In genomic region chr17:23770896-23771283, GRCm38 (mm10) we compare ENCODE assay signal across 8 mouse cellular contexts. TPM values are rescaled to one million over a fixed set of nuclear protein-coding genes. Genes with fewer than 3 reads are reported as not detected.
A peak's percentile ranks its signal among the peaks of the same experiment; 100 is the strongest.
DNase-seq lines count a peak whose midpoint lies in the region; ATAC-seq and TF ChIP-seq lines count a peak whose summit lies in the region.

No protein-coding gene starts in this region.

- H3K9ac ChIP-seq in intestine, embryonic 15.5 days = peak overlapping the region; percentile 94
- peak overlapping the region; percentile 90 for H3K9ac ChIP-seq in midbrain, embryonic 12.5 days (replicated peaks)

- WGBS in intestine, embryonic 15.5 days = under 1% methylated on average over 19 of the region's 19 CpGs
- under 1% methylated on average over 19 of the region's 19 CpGs for WGBS in midbrain, embryonic 12.5 days

- no peaks in the 10 kb centered on the region for H3K27me3 ChIP-seq in intestine, embryonic 15.5 days (replicated peaks)
- H3K27me3 ChIP-seq in midbrain, embryonic 12.5 days = no peaks in the 10 kb centered on the region

- peak overlapping the region; percentile 97 for H3K4me3 ChIP-seq in cortical plate, adult 2 months (ENCODE audit: insufficient read depth, low read length)
- H3K4me3 ChIP-seq in intestine, embryonic 15.5 days (replicated peaks) = peak overlapping the region; percentile 91
- peak overlapping the region; percentile 81 for H3K4me3 ChIP-seq in midbrain, embryonic 12.5 days

- peaks cover 6% of the 10 kb centered on the region for H3K4me1 ChIP-seq in cortical plate, adult 2 months (ENCODE audit: control insufficient read depth, insufficient read depth, low read length)
- H3K4me1 ChIP-seq in intestine, embryonic 15.5 days (replicated peaks) = 0 out of 2 replicates have a peak, but pooled peaks cover 3% of the 10 kb centered on the region
- peaks cover 13% of the 10 kb centered on the region for H3K4me1 ChIP-seq in midbrain, embryonic 12.5 days

- no peak for TF ChIP-seq CTCF in cortical plate, adult 2 months (IDR thresholded peaks at IDR 0.05; ENCODE audit: extremely low read depth, insufficient read depth, low read length)

- peak overlapping the region; percentile 77 for H3K4me2 ChIP-seq in intestine, embryonic 15.5 days (replicated peaks)
- H3K4me2 ChIP-seq in midbrain, embryonic 12.5 days (replicated peaks) = peak overlapping the region; percentile 59

- DNase-seq in gastrocnemius, adult 18-20 months (ENCODE audit: low spot score) = peak; percentile 27
- DNase-seq in gastrocnemius, postnatal 4 days (ENCODE audit: low spot score in 2 of 2) = no peak
- DNase-seq in 3T3-L1 (ENCODE audit: low read depth, low spot score) = peak; percentile 57
- DNase-seq in urinary bladder, postnatal 10 days (ENCODE audit: low spot score) = no peak
- DNase-seq in gastrocnemius, adult 8-10 months (ENCODE audit: low spot score in 2 of 2) = no peak

- ATAC-seq in intestine, embryonic 15.5 days = no peak
- ATAC-seq in midbrain, embryonic 12.5 days (ENCODE audit: low FRiP score, low read depth) = no peak

- no peaks in the 10 kb centered on the region for H3K36me3 ChIP-seq in intestine, embryonic 15.5 days
- H3K36me3 ChIP-seq in midbrain, embryonic 12.5 days = 0 out of 2 replicates have a peak, but pooled peaks cover 18% of the 10 kb centered on the region

- H3K27ac ChIP-seq in cortical plate, adult 2 months (ENCODE audit: insufficient read depth, low read length) = peak overlapping the region; percentile 77
- H3K27ac ChIP-seq in intestine, embryonic 15.5 days = peak overlapping the region; percentile 59
- H3K27ac ChIP-seq in midbrain, embryonic 12.5 days (replicated peaks) = peak overlapping the region; percentile 88

- no peaks in the 10 kb centered on the region for H3K9me3 ChIP-seq in intestine, embryonic 15.5 days
- H3K9me3 ChIP-seq in midbrain, embryonic 12.5 days = no peaks in the 10 kb centered on the region

- TF ChIP-seq POLR2A in cortical plate, adult 2 months (IDR thresholded peaks at IDR 0.05; ENCODE audit: extremely low read depth, insufficient read depth, low read length) = no peak

RNA-seq across cellular contexts. Expression of gene Flywch1, which starts 0.5 kb away (rescaled TPM):
- 10 to 100 TPM; 50.0 to 59.2 TPM for total RNA-seq in gastrocnemius, adult 18-20 months (2021)
- total RNA-seq in gastrocnemius, postnatal 4 days (2021) = 10 to 100 TPM; 44.5 to 49.2 TPM
- polyA plus RNA-seq in cortical plate, adult 2 months (2012; rRNA removed) = 257 and 259 TPM in 2 replicates
- 48.3 and 49.4 TPM in 2 replicates for polyA plus RNA-seq in intestine, embryonic 15.5 days (2015; fragmentation: Nextera tagmentation; extraction: Ambion mirVana)
- 212 and 220 TPM in 2 replicates for polyA plus RNA-seq in midbrain, embryonic 12.5 days (2016; fragmentation: Nextera tagmentation; extraction: Ambion mirVana)
- 10 to 100 TPM; 48.7 to 63.8 (median 54.3) TPM for total RNA-seq in gastrocnemius, adult 8-10 months (2022)

RNA-seq across cellular contexts. Expression of gene Flywch2, which starts 15.0 kb away (rescaled TPM):
- not detected for total RNA-seq in gastrocnemius, adult 18-20 months (2021)
- 1 to 10 TPM; 5.6 to 6.0 TPM for total RNA-seq in gastrocnemius, postnatal 4 days (2021)
- polyA plus RNA-seq in cortical plate, adult 2 months (2012; rRNA removed) = 27.2 and 28.8 TPM in 2 replicates
- polyA plus RNA-seq in intestine, embryonic 15.5 days (2015; fragmentation: Nextera tagmentation; extraction: Ambion mirVana) = 14.7 TPM in 2 replicates
- 33.6 and 37.2 TPM in 2 replicates for polyA plus RNA-seq in midbrain, embryonic 12.5 days (2016; fragmentation: Nextera tagmentation; extraction: Ambion mirVana)
- total RNA-seq in gastrocnemius, adult 8-10 months (2022) = not detected

RNA-seq across cellular contexts. Expression of gene Srrm2, which starts 19.4 kb away (rescaled TPM):
- total RNA-seq in gastrocnemius, adult 18-20 months (2021) = 100 to 1,000 TPM; 145 to 160 TPM
- total RNA-seq in gastrocnemius, postnatal 4 days (2021) = 100 to 1,000 TPM; 293 to 304 TPM
- 640 and 696 TPM in 2 replicates for polyA plus RNA-seq in cortical plate, adult 2 months (2012; rRNA removed)
- 408 and 435 TPM in 2 replicates for polyA plus RNA-seq in intestine, embryonic 15.5 days (2015; fragmentation: Nextera tagmentation; extraction: Ambion mirVana)
- 736 and 744 TPM in 2 replicates for polyA plus RNA-seq in midbrain, embryonic 12.5 days (2016; fragmentation: Nextera tagmentation; extraction: Ambion mirVana)
- total RNA-seq in gastrocnemius, adult 8-10 months (2022) = 100 to 1,000 TPM; 152 to 180 (median 170) TPM

RNA-seq across cellular contexts. Expression of gene Kremen2, which starts 25.3 kb away (rescaled TPM):
- not detected for total RNA-seq in gastrocnemius, adult 18-20 months (2021)
- total RNA-seq in gastrocnemius, postnatal 4 days (2021) = under 1 TPM; 0.13 to 0.20 TPM
- 0.85 and 0.96 TPM in 2 replicates for polyA plus RNA-seq in cortical plate, adult 2 months (2012; rRNA removed)
- 0.33 and 0.49 TPM in 2 replicates for polyA plus RNA-seq in intestine, embryonic 15.5 days (2015; fragmentation: Nextera tagmentation; extraction: Ambion mirVana)
- polyA plus RNA-seq in midbrain, embryonic 12.5 days (2016; fragmentation: Nextera tagmentation; extraction: Ambion mirVana) = 1.2 and 1.5 TPM in 2 replicates
- not detected for total RNA-seq in gastrocnemius, adult 8-10 months (2022)

RNA-seq across cellular contexts. Expression of gene Paqr4, which starts 30.2 kb away (rescaled TPM):
- total RNA-seq in gastrocnemius, adult 18-20 months (2021) = 1 to 10 TPM; 2.3 to 2.8 TPM
- 10 to 100 TPM; 12.5 to 13.4 TPM for total RNA-seq in gastrocnemius, postnatal 4 days (2021)
- 61.8 and 65.7 TPM in 2 replicates for polyA plus RNA-seq in cortical plate, adult 2 months (2012; rRNA removed)
- polyA plus RNA-seq in intestine, embryonic 15.5 days (2015; fragmentation: Nextera tagmentation; extraction: Ambion mirVana) = 21.8 and 22.7 TPM in 2 replicates
- 40.4 and 41.2 TPM in 2 replicates for polyA plus RNA-seq in midbrain, embryonic 12.5 days (2016; fragmentation: Nextera tagmentation; extraction: Ambion mirVana)
- total RNA-seq in gastrocnemius, adult 8-10 months (2022) = 1 to 10 TPM; 1.5 to 2.5 (median 1.9) TPM

Comparison
In these comparisons a context has a peak if more than half of its experiments do, and no peak if none do; other contexts are left out.
1. DNase-seq: peak in gastrocnemius, adult 18-20 months (single experiment) and 3T3-L1 (single experiment); none in gastrocnemius, postnatal 4 days (0 of 2), urinary bladder, postnatal 10 days (single experiment) and gastrocnemius, adult 8-10 months (0 of 2).
2. RNA of gene Flywch2, which starts 15.0 kb away (total RNA-seq): 5.6 to 6.0 TPM in gastrocnemius, postnatal 4 days; not detected in gastrocnemius, adult 8-10 months and not detected in gastrocnemius, adult 18-20 months; every median in the first group is over 4 times any median in the second.
3. Peak in every context shown above with its lines, with median percentiles within 50 percentile points of each other: H3K27ac ChIP-seq and H3K4me3 ChIP-seq.